Mouse (Mus musculus) spleen, adult 2 months (tissue): Measurements from ENCODE around the gene Nucb2. TPM values are rescaled to one million over a fixed set of nuclear protein-coding genes. Genes with fewer than 3 reads are reported as not detected.

Experiments
- DNase-seq, 2 experiments: peaks; one replicate each; pipeline versions ENCODE4 v3.0.0 to v3.0.0-alpha.2; 2012 to 2021; ENCODE audit warnings: low spot score in 2 of 2, low read depth in 1 of 2
- H3K27ac ChIP-seq: fragments of 200-500 bp; 2 replicates; pipeline ENCODE4 v1.5.1; 2012; ENCODE audit warnings: low read length, inconsistent platforms; ENCODE audit not compliant: insufficient read depth
- H3K27me3 ChIP-seq: fragments of 200-500 bp; 2 replicates; pipeline ENCODE4 v1.6.1; 2012; ENCODE audit warnings: mild to moderate bottlenecking, moderate library complexity, low read length, inconsistent platforms; ENCODE audit not compliant: control insufficient read depth, insufficient read depth
- H3K36me3 ChIP-seq: fragments of 200-500 bp; 2 replicates; pipeline ENCODE4 v1.6.1; 2012; ENCODE audit warnings: mild to moderate bottlenecking, low read length, inconsistent platforms; ENCODE audit not compliant: control insufficient read depth, insufficient read depth
- H3K4me1 ChIP-seq: fragments of 200-500 bp; 2 replicates; pipeline ENCODE4 v1.6.1; 2011; ENCODE audit warnings: inconsistent platforms; ENCODE audit not compliant: control insufficient read depth, insufficient read depth, insufficient read length
- H3K4me3 ChIP-seq: fragments of 200-500 bp; 2 replicates; pipeline ENCODE4 v1.5.1; 2011; ENCODE audit warnings: mild to moderate bottlenecking, inconsistent platforms; ENCODE audit not compliant: insufficient read depth, insufficient read length; ENCODE audit errors: extremely low read depth
- CTCF ChIP-seq: fragments of 200-500 bp; IDR thresholded peaks from 2 replicates; pipeline ENCODE4 v1.5.1; 2011; ENCODE audit warnings: mild to moderate bottlenecking, inconsistent platforms; ENCODE audit not compliant: insufficient read depth, insufficient read length, insufficient replicate concordance; ENCODE audit errors: extremely low read depth
- POLR2A ChIP-seq: fragments of 200-500 bp; IDR thresholded peaks from 2 replicates; pipeline ENCODE4 v1.6.1; 2011; ENCODE audit warnings: low read depth, low read length, inconsistent platforms
- WGBS: fragments of 180-500 bp; shearing (Covaris S2); methylation state at CpG from one replicate; pipeline ENCODE4 v1.1.7; 2018; 5-methylcytosine and 5-hydroxymethylcytosine counted together
- polyA plus RNA-seq: library from polyadenylated mRNA; depleted of rRNA; stranded (reverse); fragments of >200 nt; gene quantifications from 2 replicates; pipeline ENCODE4 v1.2.3, GENCODE M21; 2012; rRNA removed

Gene Nucb2
- polyA plus RNA-seq, result 1.7 and 2.5 TPM in 2 replicates

DNA sequence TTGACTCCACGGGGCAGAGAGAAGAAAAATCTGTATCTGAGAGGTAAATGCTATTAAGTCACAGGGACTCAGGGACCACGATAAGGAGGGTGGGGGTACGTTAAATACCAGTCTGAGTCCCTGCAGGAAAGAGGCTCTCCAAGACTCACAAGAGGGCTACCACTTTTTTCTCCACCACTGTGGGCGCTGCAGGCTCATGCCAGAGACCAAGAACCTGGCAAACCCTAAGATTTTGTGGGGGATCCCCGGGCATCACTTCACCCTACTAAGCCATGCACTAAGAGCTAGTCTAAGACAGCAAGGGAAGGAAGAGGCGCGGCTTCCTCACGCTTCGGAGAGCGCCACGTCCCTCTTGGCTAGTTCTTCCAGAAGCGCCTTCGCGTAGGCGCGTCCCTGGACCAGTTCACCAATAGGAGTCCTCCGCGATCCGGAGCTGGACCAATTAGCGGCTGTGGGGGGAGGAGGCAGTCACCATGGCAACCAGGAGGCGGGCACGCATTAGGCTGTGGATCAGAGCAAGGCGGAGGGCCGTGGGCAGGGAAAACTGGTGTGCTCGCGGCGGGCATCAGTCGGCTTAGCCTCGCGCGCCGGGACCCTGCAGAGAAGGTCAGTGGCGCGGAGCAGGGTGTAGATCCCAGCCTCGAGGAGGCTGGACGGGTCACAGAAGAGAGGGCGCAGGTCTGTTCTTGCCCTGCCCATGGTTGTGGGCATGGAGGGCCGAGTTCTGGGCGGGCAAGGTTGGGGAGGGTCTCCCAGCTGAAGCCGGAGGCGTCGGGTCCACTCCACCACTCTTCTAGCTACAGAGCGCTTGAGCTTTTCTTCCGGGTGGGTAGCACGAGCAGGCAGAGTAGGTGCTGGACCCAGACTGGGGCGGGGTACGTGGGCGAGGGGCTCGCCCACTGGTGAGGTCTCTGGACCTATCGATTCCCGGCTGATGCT is at the start of gene Nucb2:
Gene Nucb2, plus strand, starts transcription at position 491 of the 939 bp plus-strand sequence.
- peak within 1 kb of the TSS; percentile 75 for H3K4me3 ChIP-seq
- H3K27ac ChIP-seq, result peak within 1 kb of the TSS; percentile 71
- DNase-seq, result peak; percentile 95 to 97
- H3K27me3 ChIP-seq, result no peaks in the 10 kb centered on the region
- no peaks in the 10 kb centered on the region; the same call in 1 of the 2 replicates for H3K4me1 ChIP-seq
- H3K36me3 ChIP-seq, result no peaks in the 10 kb centered on the region
- 2% methylated on average over 51 of the region's 51 CpGs for WGBS
- TF ChIP-seq POLR2A (no peak), CTCF (peak; percentile 23; the same call in 1 of the 2 replicates)

DNA sequence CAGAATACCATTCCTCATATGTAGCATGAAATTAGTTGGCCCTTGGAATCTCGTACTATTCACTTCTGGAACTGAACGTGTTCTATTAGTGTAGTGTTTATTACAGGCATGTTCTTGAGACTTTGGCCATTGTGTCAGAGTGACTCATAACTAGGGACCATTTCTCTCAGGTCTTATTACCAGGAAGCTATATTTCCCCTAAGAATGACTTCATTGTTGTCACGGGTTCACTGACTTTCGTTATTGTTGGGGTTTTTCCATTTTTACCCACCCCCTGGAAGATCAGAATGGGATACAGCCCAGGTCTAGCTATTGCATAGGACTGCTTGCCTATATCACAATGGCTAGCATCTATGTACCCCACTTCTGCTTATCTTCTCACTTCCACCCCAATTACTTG is 47.2 kb upstream of the Nucb2 start:
- WGBS, result 62% methylated on average over 4 of the region's 4 CpGs
- H3K27ac ChIP-seq, result no peak overlapping the region
- DNase-seq, result no peak

DNA sequence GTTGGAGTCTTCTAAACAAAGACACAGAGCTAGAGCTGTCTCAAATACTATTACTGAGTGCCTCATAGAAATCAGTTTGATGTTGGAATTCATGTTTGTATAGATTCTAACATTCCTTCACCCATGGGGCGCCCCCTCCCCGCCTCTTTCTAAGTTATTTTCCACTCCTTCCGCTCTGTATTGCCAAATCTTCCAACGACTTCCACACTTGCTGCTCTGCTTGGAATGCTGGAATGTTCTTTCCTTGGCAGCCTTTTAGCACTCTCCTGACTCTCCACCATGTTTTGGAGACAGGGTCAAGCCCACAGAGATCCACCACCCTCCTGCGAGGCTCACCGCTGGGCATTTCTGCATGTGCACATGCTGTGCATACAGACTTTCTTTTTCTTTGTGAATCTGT is 46.8 kb upstream of the Nucb2 start:
- WGBS, result 79% methylated on average over 6 of the region's 6 CpGs
- Histone ChIP-seq H3K36me3 (no peaks in the 10 kb centered on the region), H3K4me3 (no peak overlapping the region), H3K4me1 (no peaks in the 10 kb centered on the region), H3K27me3 (no peaks in the 10 kb centered on the region), H3K27ac (no peak overlapping the region)
- no peak for DNase-seq
- TF ChIP-seq POLR2A (no peak), CTCF (no peak)

More for the DNA sequence above, 47.2 kb upstream of the Nucb2 start:
- H3K4me1 ChIP-seq, result no peaks in the 10 kb centered on the region
- no peaks in the 10 kb centered on the region for H3K27me3 ChIP-seq
- TF ChIP-seq POLR2A (no peak), CTCF (no peak)
- no peaks in the 10 kb centered on the region for H3K36me3 ChIP-seq
- H3K4me3 ChIP-seq, result no peak overlapping the region

DNA sequence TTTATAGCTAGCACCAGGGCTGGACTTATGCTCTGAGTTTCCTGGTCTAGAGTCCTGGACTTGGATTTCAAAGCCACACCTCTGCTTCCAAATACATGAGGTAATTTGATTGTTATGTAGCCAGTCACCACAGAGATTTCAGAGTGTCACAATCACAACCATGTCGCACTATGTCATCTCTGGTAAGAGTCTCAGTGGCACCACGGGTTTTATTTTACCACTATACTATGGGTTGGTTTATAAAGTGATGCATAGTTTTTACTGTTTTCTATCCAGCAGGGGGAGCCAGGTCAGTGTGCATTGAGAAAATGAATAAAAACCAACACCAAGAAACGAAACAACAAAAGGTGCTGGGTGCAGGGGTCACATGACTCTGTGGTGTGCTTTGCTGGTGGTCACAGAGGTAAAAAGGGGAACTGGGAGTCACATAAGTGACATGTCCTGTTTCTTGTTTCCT is 45.2 kb upstream of the Nucb2 start:
- TF ChIP-seq POLR2A (no peak), CTCF (peak; percentile 19; the same call in 1 of the 2 replicates)
- peak; percentile 56 to 89 for DNase-seq
- Histone ChIP-seq H3K4me3 (no peak overlapping the region), H3K27me3 (no peaks in the 10 kb centered on the region), H3K36me3 (no peaks in the 10 kb centered on the region), H3K4me1 (no peaks in the 10 kb centered on the region), H3K27ac (no peak overlapping the region)
- WGBS, result 21% methylated on average over 3 of the region's 3 CpGs

DNA sequence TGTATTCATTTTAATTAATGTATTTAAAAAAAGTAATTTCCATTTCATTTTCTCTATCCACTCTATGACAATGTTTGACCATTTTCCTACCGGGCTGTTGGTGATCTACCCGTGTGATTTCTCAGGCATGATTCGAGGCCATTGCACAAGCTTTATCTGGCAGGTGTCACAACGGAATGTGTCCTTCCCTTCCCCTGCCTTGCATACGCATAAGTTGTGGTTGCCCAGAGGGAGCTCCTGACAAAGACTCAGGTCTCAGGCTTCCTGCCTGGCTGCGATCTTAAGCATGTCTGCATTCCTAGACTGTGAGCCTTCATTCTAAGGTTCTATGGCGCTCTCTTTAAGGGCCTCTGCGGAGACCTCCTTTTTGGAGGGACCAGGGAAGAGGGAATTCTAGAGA is 42.1 kb upstream of the Nucb2 start:
- 20% methylated on average over 8 of the region's 8 CpGs for WGBS
- Histone ChIP-seq H3K4me1 (no peaks in the 10 kb centered on the region), H3K27me3 (no peaks in the 10 kb centered on the region), H3K27ac (no peak overlapping the region), H3K36me3 (no peaks in the 10 kb centered on the region), H3K4me3 (no peak overlapping the region)
- TF ChIP-seq POLR2A, result no peak
- no peak for TF ChIP-seq CTCF
- DNase-seq, result no peak

DNA sequence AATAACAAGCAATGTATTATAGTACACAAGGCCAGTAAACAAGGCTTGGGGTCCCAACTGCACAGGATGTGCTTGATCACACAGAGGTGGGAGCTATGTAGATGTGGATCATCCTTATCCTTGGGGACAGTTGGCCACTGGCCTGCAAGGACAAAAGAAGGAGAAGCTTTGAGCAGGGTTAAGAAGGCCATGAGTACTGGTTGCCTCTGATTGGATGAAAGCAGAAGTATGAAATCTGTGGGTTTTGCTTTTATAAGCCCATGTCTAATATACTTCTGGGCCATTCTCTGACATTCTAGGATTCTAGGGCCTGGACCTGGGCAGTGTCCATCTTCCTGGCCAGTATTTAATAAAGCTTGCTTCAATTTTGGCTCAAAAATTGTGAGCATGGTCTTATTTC is 28.3 kb upstream of the Nucb2 start:
- Histone ChIP-seq H3K27ac (no peak overlapping the region), H3K4me1 (peaks cover 2% of the 10 kb centered on the region; the same call in 1 of the 2 replicates), H3K27me3 (no peaks in the 10 kb centered on the region), H3K36me3 (no peaks in the 10 kb centered on the region), H3K4me3 (no peak overlapping the region)
- DNase-seq, result no peak
- TF ChIP-seq CTCF (no peak), POLR2A (no peak)

DNA sequence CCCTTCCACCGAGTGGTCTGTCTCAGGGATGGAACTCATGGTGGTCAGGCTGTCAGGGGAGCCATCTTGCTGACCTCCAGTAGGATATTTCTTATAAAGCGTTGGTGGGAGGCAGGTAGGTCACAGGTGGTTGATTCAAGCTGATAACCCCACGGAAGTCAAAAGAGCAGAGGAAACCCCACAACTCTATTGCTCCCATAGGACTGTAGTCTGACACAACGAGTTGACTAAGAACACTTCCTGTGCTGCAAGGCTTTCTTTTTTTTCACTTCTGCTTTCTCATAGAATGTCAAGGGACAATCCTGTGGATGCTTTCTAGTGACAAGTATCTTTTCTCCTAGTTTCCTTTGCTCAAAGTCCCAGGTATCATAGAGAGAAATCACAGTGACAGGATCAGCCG is 27.9 kb upstream of the Nucb2 start:
- Histone ChIP-seq H3K4me1 (peaks cover 2% of the 10 kb centered on the region; the same call in 1 of the 2 replicates), H3K27ac (no peak overlapping the region), H3K4me3 (no peak overlapping the region), H3K36me3 (no peaks in the 10 kb centered on the region), H3K27me3 (no peaks in the 10 kb centered on the region)
- 15% methylated on average over 5 of the region's 5 CpGs for WGBS
- peak; percentile 9 to 26 for DNase-seq
- TF ChIP-seq POLR2A, result no peak
- no peak for TF ChIP-seq CTCF
